Mouse (Mus musculus) bone marrow macrophage, adult 2 months (primary cell): Measurements from ENCODE around the gene Mrpl54.

Experiments used
- CTCF ChIP-seq: IDR thresholded peaks from 2 replicates; pipeline ENCODE4 v1.5.1; 2012; ENCODE audit warnings: low read depth, mild to moderate bottlenecking, low read length, moderate library complexity
- POLR2A ChIP-seq: IDR thresholded peaks from 2 replicates; pipeline ENCODE4 v1.6.1; 2012; ENCODE audit warnings: mild to moderate bottlenecking, low read depth, low read length, borderline replicate concordance

GRCm38 (mm10) chr10:81295185-81295584 is 28.5 kb upstream of the Mrpl54 start:
- TF ChIP-seq CTCF (no peak), POLR2A (no peak)
